Comparison of ENCODE assay signal across 8 mouse cellular contexts in genomic region chr11:57518091-57518750, GRCm38 (mm10). TPM values are rescaled to one million over a fixed set of nuclear protein-coding genes. Genes with fewer than 3 reads are reported as not detected.
DNase-seq lines count a peak whose midpoint lies in the region; ATAC-seq and TF ChIP-seq lines count a peak whose summit lies in the region.

Fam114a2 (minus strand) TSS chr11:57518617.
Mfap3 (plus strand) TSS chr11:57518664.

- peak; percentile 76 for ATAC-seq in frontal cortex, adult (ENCODE audit: low TSS enrichment)
- ATAC-seq in lung, postnatal 0 days = peak; percentile 96

- peak within 1 kb of the TSS; percentile 81 for H3K4me2 ChIP-seq in lung, postnatal 0 days (replicated peaks; ENCODE audit: low read depth, low read length)

- WGBS in hindbrain, embryonic 10.5 days = under 1% methylated on average over 59 of the region's 59 CpGs
- WGBS in lung, postnatal 0 days = 1% methylated on average over 52 of the region's 59 CpGs

- TF ChIP-seq EP300 in lung, postnatal 0 days (IDR thresholded peaks at IDR 0.05) = no peak; the same call in 1 of the 2 replicates

- peaks cover 38% of the 10 kb centered on the region for H3K36me3 ChIP-seq in hindbrain, embryonic 10.5 days
- peaks cover 9% of the 10 kb centered on the region; the same call in 1 of the 2 replicates for H3K36me3 ChIP-seq in lung, postnatal 0 days (ENCODE audit: insufficient read depth, low read length)

- peaks cover 18% of the 10 kb centered on the region for H3K4me1 ChIP-seq in hindbrain, embryonic 10.5 days (replicated peaks)
- H3K4me1 ChIP-seq in lung, postnatal 0 days (ENCODE audit: insufficient read depth, low read depth, low read length) = peaks cover 11% of the 10 kb centered on the region; the same call in 1 of the 2 replicates

- no peaks in the 10 kb centered on the region for H3K9me3 ChIP-seq in hindbrain, embryonic 10.5 days
- H3K9me3 ChIP-seq in lung, postnatal 0 days (ENCODE audit: low read length) = no peaks in the 10 kb centered on the region

- peak within 1 kb of the TSS; percentile 75 for H3K9ac ChIP-seq in lung, postnatal 0 days (replicated peaks; ENCODE audit: low read depth)

- H3K27ac ChIP-seq in hindbrain, embryonic 10.5 days = peak within 1 kb of the TSS; percentile 94
- H3K27ac ChIP-seq in lung, postnatal 0 days (ENCODE audit: low read length) = peak within 1 kb of the TSS; percentile 90

- peak; percentile 69 for DNase-seq in MEL-GATA-1-ER (ENCODE audit: extremely low read depth, low read depth)
- peak; percentile 90 for DNase-seq in cerebellum, adult 8-10 months
- peak; percentile 93 for DNase-seq in hindbrain, embryonic 10.5 days (ENCODE audit: low spot score)
- peak; percentile 85 for DNase-seq in layer of hippocampus, adult 9-11 months
- DNase-seq in lung, postnatal 0 days (ENCODE audit: low spot score) = peak; percentile 89
- peak; percentile 92 for DNase-seq in ovary, postnatal 14 days (ENCODE audit: low spot score)
- peak; percentile 98 for DNase-seq in thymus, postnatal 14 days

- no peak for TF ChIP-seq CTCF in lung, postnatal 0 days (IDR thresholded peaks at IDR 0.05)

- no peaks in the 10 kb centered on the region for H3K27me3 ChIP-seq in hindbrain, embryonic 10.5 days (ENCODE audit: insufficient read depth, poor library complexity, severe bottlenecking)
- no peaks in the 10 kb centered on the region for H3K27me3 ChIP-seq in lung, postnatal 0 days (replicated peaks; ENCODE audit: insufficient read depth, low read length)

- peak within 1 kb of the TSS; percentile 79 for H3K4me3 ChIP-seq in hindbrain, embryonic 10.5 days
- peak within 1 kb of the TSS; percentile 80 for H3K4me3 ChIP-seq in lung, postnatal 0 days (ENCODE audit: low read depth, low read length)

RNA-seq across cellular contexts. Expression of gene Fam114a2, which starts in this region (rescaled TPM):
- 70.3 and 70.5 TPM in 2 replicates for polyA plus RNA-seq in hindbrain, embryonic 10.5 days (2016; fragmentation: Nextera tagmentation; extraction: Ambion mirVana)
- 62.7 and 71.9 TPM in 2 replicates for polyA plus RNA-seq in lung, postnatal 0 days (2015; fragmentation: Nextera tagmentation; extraction: Ambion mirVana)

RNA-seq across cellular contexts. Expression of gene Mfap3, which starts in this region (rescaled TPM):
- polyA plus RNA-seq in hindbrain, embryonic 10.5 days (2016; fragmentation: Nextera tagmentation; extraction: Ambion mirVana) = 49.5 and 50.1 TPM in 2 replicates
- polyA plus RNA-seq in lung, postnatal 0 days (2015; fragmentation: Nextera tagmentation; extraction: Ambion mirVana) = 36.4 and 37.7 TPM in 2 replicates

Comparison
In these comparisons a context has a peak if more than half of its experiments do, and no peak if none do; other contexts are left out.
1. Peak in every context shown above with its lines: DNase-seq, ATAC-seq, H3K4me3 ChIP-seq and H3K27ac ChIP-seq.